Mouse (Mus musculus) neural tube, embryonic 11.5 days (tissue): ENCODE measurements at regions not wholly inside any gene's neighbourhood (a gene's known extent, or its start where the extent isn't known, plus 50 kb on each side); places are given as distances from the start of the nearest gene placed in this dataset.

ENCODE experiments used
- ATAC-seq: fragments of 200-750 bp; cut with Nextera tagmentation; 2 replicates; pipeline ENCODE4 v1.8.0; 2017; ENCODE audit warnings: moderate number of reproducible peaks, mild to moderate bottlenecking, moderate TSS enrichment, moderate library complexity; ENCODE audit not compliant: insufficient read depth, low FRiP score, low TSS enrichment
- DNase-seq: peaks from one replicate; pipeline ENCODE4 v3.0.0-alpha.2; 2015; ENCODE audit warnings: low spot score
- H3K27ac ChIP-seq: fragments of 300-500 bp; sonication (generic); 2 replicates; pipeline ENCODE4 v1.5.1; 2014; ENCODE audit warnings: low read depth, mild to moderate bottlenecking, low read length
- H3K27me3 ChIP-seq: fragments of 300-500 bp; sonication (generic); 2 replicates; pipeline ENCODE4 v1.6.1; 2014; ENCODE audit warnings: mild to moderate bottlenecking, low read length, mixed read lengths; ENCODE audit not compliant: control insufficient read depth, insufficient read depth
- H3K36me3 ChIP-seq: fragments of 300-500 bp; sonication (generic); 2 replicates; pipeline ENCODE4 v1.6.1; 2014; ENCODE audit warnings: mild to moderate bottlenecking, low read length, moderate library complexity, mixed read lengths; ENCODE audit not compliant: control insufficient read depth, insufficient read depth
- H3K4me1 ChIP-seq: fragments of 300-500 bp; sonication (generic); 2 replicates; pipeline ENCODE4 v1.6.1; 2014; ENCODE audit warnings: low read length, mixed read lengths; ENCODE audit not compliant: control insufficient read depth, insufficient read depth
- H3K4me2 ChIP-seq: fragments of 300-500 bp; sonication (generic); 2 replicates; pipeline ENCODE4 v1.6.1; 2014; ENCODE audit warnings: low read depth, mild to moderate bottlenecking, moderate library complexity
- H3K4me3 ChIP-seq: fragments of 300-500 bp; sonication (generic); 2 replicates; pipeline ENCODE4 v1.5.1; 2014; ENCODE audit warnings: low read depth, low read length
- H3K9ac ChIP-seq: fragments of 300-500 bp; sonication (generic); 2 replicates; pipeline ENCODE4 v1.6.1; 2014; ENCODE audit warnings: mild to moderate bottlenecking, low read length
- H3K9me3 ChIP-seq: fragments of 300-500 bp; sonication (generic); 2 replicates; pipeline ENCODE4 v1.6.1; 2016; ENCODE audit warnings: low read length; ENCODE audit not compliant: control insufficient read depth
- WGBS: fragments of 180-500 bp; shearing (Covaris S2); extraction: QIAGEN DNeasy Blood & Tissue Kit; methylation state at CpG from one replicate; pipeline ENCODE4 v1.1.7; 2014; 5-methylcytosine and 5-hydroxymethylcytosine counted together

DNA sequence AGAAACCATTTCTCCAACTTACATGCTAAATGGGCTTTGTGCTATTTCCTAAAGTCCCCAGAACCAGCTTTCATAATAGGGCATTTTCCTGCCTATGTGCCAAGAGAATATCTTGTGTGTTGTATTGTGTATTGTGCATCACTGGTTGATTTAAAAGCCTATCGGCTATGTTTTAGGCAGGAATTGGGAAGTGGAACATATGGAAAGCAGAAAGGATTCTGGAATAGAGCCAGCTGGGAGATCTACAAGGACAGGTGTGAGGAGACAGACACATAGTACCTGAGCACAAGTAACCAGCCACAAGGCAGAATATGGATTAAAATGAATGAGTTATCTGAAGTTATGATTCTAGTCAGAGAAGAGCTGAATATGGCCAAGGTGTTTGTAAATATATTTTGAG lies 236.0 kb downstream of the 1190002N15Rik start:
- no peaks in the 10 kb centered on the region for H3K27me3 ChIP-seq
- WGBS = 89% methylated on average over 1 of the region's 1 CpGs
- H3K9ac ChIP-seq = no peak overlapping the region
- H3K36me3 ChIP-seq = no peaks in the 10 kb centered on the region
- H3K9me3 ChIP-seq = no peaks in the 10 kb centered on the region
- no peaks in the 10 kb centered on the region for H3K4me1 ChIP-seq
- DNase-seq = no peak
- H3K4me3 ChIP-seq = no peak overlapping the region
- no peak overlapping the region for H3K4me2 ChIP-seq
- ATAC-seq = no peak
- H3K27ac ChIP-seq = no peak overlapping the region

DNA sequence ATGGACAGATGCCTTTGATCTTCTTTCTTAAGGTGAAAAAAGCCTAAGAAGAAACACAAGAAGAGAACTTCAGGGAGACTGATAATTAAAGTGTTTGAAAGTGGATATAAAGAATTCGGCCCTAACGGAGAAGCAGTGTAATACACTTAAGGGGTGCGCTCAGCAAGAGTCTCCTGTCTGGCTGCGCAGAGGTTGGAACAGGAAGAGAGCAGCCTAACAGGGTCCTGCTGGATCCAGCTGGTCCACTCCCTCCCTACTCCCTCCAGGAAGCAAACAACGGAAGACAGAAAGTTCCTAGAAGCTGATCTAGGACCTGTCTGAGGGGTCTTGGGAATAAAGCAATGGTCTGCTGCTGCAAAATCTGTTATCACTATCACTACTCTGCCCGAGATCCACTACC lies 242.4 kb downstream of the 1190002N15Rik start:
- no peak for ATAC-seq
- H3K9ac ChIP-seq = no peak overlapping the region
- H3K4me2 ChIP-seq = no peak overlapping the region
- H3K27ac ChIP-seq = no peak overlapping the region
- H3K9me3 ChIP-seq = no peaks in the 10 kb centered on the region
- H3K4me1 ChIP-seq = no peaks in the 10 kb centered on the region
- no peak overlapping the region for H3K4me3 ChIP-seq
- WGBS = 84% methylated on average over 6 of the region's 6 CpGs
- H3K36me3 ChIP-seq = no peaks in the 10 kb centered on the region
- DNase-seq = no peak
- H3K27me3 ChIP-seq = no peaks in the 10 kb centered on the region

DNA sequence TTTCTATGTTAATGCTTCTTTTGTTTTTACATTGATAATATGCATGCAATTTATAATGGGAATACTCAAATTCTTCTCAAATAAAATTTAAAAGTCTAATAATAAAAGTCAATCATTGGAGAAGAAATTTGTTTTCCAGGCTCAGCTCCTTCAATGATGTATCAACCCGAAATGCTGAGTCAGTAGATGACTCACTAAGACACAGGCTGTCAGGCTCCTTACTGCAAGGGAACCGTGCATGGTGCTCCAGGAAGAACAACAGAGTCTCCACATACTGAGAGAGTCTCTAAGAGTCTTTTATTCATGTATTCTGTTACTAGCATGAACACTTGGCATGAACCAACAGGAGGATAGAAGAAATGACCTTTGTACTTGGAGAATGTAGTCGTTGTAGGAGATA lies 245.7 kb downstream of the 1190002N15Rik start:
- Histone ChIP-seq H3K9ac (no peak overlapping the region), H3K36me3 (no peaks in the 10 kb centered on the region), H3K27me3 (no peaks in the 10 kb centered on the region), H3K4me1 (no peaks in the 10 kb centered on the region), H3K4me2 (no peak overlapping the region), H3K27ac (no peak overlapping the region), H3K4me3 (no peak overlapping the region), H3K9me3 (no peaks in the 10 kb centered on the region)
- ATAC-seq = no peak
- no peak for DNase-seq
- 79% methylated on average over 3 of the region's 3 CpGs for WGBS

DNA sequence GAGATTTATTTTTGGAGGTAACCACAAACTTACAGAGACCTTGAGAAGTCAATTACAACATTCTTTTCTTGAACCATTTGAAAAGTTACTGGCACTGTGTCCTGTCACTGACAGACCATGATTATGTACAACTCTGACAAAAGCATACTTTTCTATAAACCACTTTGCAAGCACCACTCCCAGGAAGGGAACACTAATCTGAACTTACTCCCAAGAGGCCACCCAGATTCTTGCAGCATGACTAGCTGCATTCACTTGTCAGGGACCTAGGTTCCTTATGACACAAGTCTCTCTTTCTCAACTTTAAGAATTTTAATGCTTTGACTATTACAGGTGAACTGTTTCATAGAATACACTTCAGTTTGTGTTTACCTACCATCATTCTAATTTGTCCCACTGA lies 248.3 kb downstream of the 1190002N15Rik start:
- Histone ChIP-seq H3K9ac (no peak overlapping the region), H3K4me1 (no peaks in the 10 kb centered on the region), H3K27me3 (no peaks in the 10 kb centered on the region), H3K4me3 (no peak overlapping the region), H3K27ac (no peak overlapping the region), H3K36me3 (no peaks in the 10 kb centered on the region), H3K9me3 (no peaks in the 10 kb centered on the region), H3K4me2 (no peak overlapping the region)
- ATAC-seq (no peak), DNase-seq (no peak)

DNA sequence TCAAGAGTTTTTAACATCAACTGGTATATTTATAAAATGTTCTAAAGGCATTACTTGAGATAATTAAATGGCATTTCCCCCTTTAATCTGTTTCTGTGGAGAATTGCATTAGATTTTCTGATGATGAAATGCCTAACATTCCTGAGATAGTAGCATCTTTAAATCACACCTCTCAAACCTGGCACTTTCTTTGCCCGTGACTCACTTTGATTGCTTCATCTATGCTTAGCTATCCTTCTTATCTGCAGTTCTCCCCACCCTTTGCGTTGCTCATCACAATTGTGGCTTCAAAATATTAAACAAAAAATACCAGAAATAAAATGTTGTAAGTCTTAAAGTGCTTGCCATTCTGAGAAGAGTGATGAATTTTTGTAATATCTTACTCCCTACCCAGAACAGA lies 250.3 kb downstream of the 1190002N15Rik start:
- ATAC-seq (no peak), DNase-seq (no peak)
- Histone ChIP-seq H3K27ac (no peak overlapping the region), H3K4me3 (no peak overlapping the region), H3K9me3 (no peaks in the 10 kb centered on the region), H3K4me2 (no peak overlapping the region), H3K27me3 (no peaks in the 10 kb centered on the region), H3K4me1 (no peaks in the 10 kb centered on the region), H3K9ac (no peak overlapping the region), H3K36me3 (no peaks in the 10 kb centered on the region)
- WGBS = 78% methylated on average over 2 of the region's 2 CpGs

DNA sequence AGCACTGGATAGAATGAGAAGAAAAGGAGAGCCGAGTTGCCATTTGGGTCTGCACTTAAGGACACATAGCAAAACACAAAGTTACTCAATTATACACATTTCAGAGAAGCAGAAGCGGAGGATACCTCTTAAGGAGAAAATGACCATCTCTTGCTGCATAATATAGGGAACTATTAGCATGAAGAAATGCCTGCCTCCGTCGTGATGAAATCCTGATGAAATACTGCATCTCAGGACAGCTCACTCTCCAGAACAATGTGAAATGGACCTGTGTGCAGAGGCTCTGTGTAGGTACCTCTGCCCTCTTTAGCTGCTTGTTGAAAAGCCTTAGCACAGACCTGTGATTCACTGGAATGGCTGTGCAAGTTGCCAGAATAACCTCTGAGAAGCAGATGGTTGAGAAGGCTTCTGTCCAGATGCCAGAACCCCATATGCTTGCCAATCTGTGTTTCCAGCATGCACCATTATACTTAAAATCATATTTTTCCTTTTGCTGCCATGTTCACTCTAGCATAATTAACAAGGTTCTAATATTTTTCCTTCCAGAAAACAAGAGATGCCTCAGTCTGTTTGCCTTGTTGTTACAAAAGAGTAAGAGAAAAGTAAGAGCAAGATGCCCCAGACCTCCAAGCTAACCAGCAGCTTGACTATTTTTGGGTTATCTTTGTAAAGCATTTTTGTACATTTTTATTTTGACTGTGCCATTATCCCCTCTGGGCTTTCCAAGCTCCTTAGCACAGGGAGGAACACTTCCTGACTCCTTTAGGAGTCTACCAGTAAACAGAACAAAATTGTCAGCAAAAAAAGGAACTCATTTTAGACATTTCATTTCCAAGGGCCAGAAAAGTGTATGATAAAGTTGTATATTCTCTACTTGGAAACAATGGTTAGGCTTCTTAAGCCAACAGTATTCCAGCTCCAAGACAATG lies 259.0 kb downstream of the 1190002N15Rik start:
- no peak overlapping the region for H3K9ac ChIP-seq
- H3K27me3 ChIP-seq = no peaks in the 10 kb centered on the region
- H3K27ac ChIP-seq = no peak overlapping the region
- no peaks in the 10 kb centered on the region for H3K9me3 ChIP-seq
- no peak overlapping the region for H3K4me2 ChIP-seq
- H3K36me3 ChIP-seq = no peaks in the 10 kb centered on the region
- no peaks in the 10 kb centered on the region for H3K4me1 ChIP-seq
- H3K4me3 ChIP-seq = no peak overlapping the region
- no peak for DNase-seq
- 87% methylated on average over 4 of the region's 4 CpGs for WGBS
- ATAC-seq = no peak

DNA sequence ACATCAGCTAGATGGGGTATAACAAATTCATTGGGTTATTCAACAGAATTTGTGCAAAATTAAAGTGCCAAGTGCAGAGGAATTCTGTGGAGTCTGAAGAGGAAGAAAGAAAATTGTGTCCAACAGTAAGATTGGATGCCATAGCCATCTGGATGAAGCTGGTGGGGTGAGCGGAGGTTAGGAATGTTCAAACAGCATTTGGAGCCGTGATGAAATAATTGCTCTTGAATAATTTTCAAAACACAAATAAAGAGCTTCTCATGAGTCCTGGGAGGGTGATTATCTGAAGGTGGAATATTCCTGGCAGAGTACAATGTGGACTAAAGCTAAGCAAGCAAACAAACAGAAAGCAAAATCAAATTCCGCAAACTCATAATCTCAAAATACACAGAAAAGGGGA lies 260.8 kb downstream of the 1190002N15Rik start:
- Histone ChIP-seq H3K9ac (no peak overlapping the region), H3K9me3 (no peaks in the 10 kb centered on the region), H3K27me3 (no peaks in the 10 kb centered on the region), H3K36me3 (no peaks in the 10 kb centered on the region), H3K4me3 (no peak overlapping the region), H3K4me1 (no peaks in the 10 kb centered on the region), H3K27ac (no peak overlapping the region), H3K4me2 (no peak overlapping the region)
- DNase-seq = no peak
- 92% methylated on average over 3 of the region's 3 CpGs for WGBS
- no peak for ATAC-seq

DNA sequence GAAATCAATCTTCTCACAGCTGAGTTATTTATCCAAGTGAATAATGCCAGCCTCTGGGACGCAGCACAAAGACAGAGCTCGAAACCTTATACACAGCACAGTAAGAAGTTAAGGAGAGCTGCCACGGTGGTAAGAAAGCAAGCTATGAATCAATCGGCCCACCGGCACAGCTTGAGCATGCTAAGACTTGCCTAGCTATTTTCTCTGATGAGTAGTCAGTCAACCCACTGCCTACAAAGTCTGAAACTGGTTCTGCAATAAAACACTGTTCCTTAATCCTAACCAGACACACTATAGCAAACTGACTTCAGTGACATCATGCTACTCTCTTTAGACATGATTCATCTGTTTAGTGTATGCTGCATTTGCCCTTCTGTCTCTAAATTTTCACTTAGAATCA lies 268.7 kb downstream of the 1190002N15Rik start:
- Histone ChIP-seq H3K9me3 (no peaks in the 10 kb centered on the region), H3K27me3 (no peaks in the 10 kb centered on the region), H3K36me3 (no peaks in the 10 kb centered on the region), H3K4me3 (no peak overlapping the region), H3K4me1 (no peaks in the 10 kb centered on the region), H3K9ac (no peak overlapping the region), H3K4me2 (no peak overlapping the region), H3K27ac (no peak overlapping the region)
- 69% methylated on average over 5 of the region's 5 CpGs for WGBS
- DNase-seq (no peak), ATAC-seq (no peak)

DNA sequence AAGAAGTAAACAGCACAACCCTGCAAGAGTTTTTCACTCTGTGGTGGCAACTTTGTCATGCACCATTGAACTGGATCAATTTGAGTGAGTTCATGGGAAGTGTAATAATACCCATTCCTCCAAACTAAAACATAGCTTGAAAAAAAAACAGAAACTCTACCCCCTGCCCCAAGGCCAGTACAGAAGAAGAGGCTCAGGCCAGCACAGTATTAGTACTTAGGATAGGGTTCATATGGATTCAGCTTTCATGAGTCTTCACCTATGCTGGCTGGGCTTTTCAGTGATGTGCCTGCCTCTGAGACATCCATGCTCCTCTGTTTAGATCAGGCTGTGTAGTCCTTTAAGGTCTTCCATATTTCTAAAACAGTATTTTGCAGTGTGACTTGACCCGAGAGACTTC lies 270.6 kb downstream of the 1190002N15Rik start:
- DNase-seq (no peak), ATAC-seq (no peak)
- Histone ChIP-seq H3K4me1 (no peaks in the 10 kb centered on the region), H3K9ac (no peak overlapping the region), H3K9me3 (no peaks in the 10 kb centered on the region), H3K27ac (no peak overlapping the region), H3K36me3 (no peaks in the 10 kb centered on the region), H3K27me3 (no peaks in the 10 kb centered on the region), H3K4me3 (no peak overlapping the region), H3K4me2 (no peak overlapping the region)
- WGBS = 84% methylated on average over 1 of the region's 1 CpGs
